Mouse (Mus musculus) intestine, embryonic 14.5 days (tissue): ENCODE data around the gene Mpp3. TPM values are rescaled to one million over a fixed set of nuclear protein-coding genes. Genes with fewer than 3 reads are reported as not detected.
A peak's percentile ranks its signal among the peaks of the same experiment; 100 is the strongest.

Experiments used
- ATAC-seq: fragments of 200-750 bp; cut with Nextera tagmentation; replicated peaks from 2 replicates; pipeline ENCODE4 v1.8.0; 2017; ENCODE audit warnings: low read depth, moderate number of reproducible peaks, moderate TSS enrichment, moderate library complexity; ENCODE audit not compliant: low FRiP score, low TSS enrichment
- DNase-seq: peaks from one replicate; pipeline ENCODE4 v3.0.0-alpha.2; 2018; ENCODE audit warnings: low spot score
- H3K27ac ChIP-seq: fragments of 300-500 bp; sonication (generic); 2 replicates; pipeline ENCODE4 v1.5.1; 2014; ENCODE audit warnings: low read depth, mild to moderate bottlenecking, control low read depth
- H3K27me3 ChIP-seq: fragments of 300-500 bp; sonication (generic); replicated peaks from 2 replicates; pipeline ENCODE4 v1.6.1; 2014; ENCODE audit warnings: low read length, control low read depth; ENCODE audit not compliant: control insufficient read depth, insufficient read depth
- H3K36me3 ChIP-seq: fragments of 300-500 bp; sonication (generic); 2 replicates; pipeline ENCODE4 v1.6.1; 2014; ENCODE audit warnings: low read length, control low read depth; ENCODE audit not compliant: control insufficient read depth, insufficient read depth
- H3K4me1 ChIP-seq: fragments of 300-500 bp; sonication (generic); replicated peaks from 2 replicates; pipeline ENCODE4 v1.6.1; 2014; ENCODE audit warnings: low read length, control low read depth, mixed read lengths; ENCODE audit not compliant: control insufficient read depth, insufficient read depth
- H3K4me2 ChIP-seq: fragments of 300-500 bp; sonication (generic); 2 replicates; pipeline ENCODE4 v1.6.1; 2014; ENCODE audit warnings: low read length
- H3K4me3 ChIP-seq: fragments of 300-500 bp; sonication (generic); 2 replicates; pipeline ENCODE4 v1.5.1; 2014; ENCODE audit warnings: low read depth, low read length, control low read depth, mixed read lengths
- H3K9ac ChIP-seq: fragments of 300-500 bp; sonication (generic); 2 replicates; pipeline ENCODE4 v1.6.1; 2014; ENCODE audit warnings: mild to moderate bottlenecking, low read length
- H3K9me3 ChIP-seq: fragments of 300-500 bp; sonication (generic); 2 replicates; pipeline ENCODE4 v1.6.1; 2016; ENCODE audit warnings: low read length, control low read depth; ENCODE audit not compliant: control insufficient read depth
- WGBS: fragments of 180-500 bp; shearing (Covaris S2); extraction: QIAGEN DNeasy Blood & Tissue Kit; methylation state at CpG from one replicate; pipeline ENCODE4 v1.1.7; 2014; 5-methylcytosine and 5-hydroxymethylcytosine counted together
- polyA plus RNA-seq: library from polyadenylated mRNA; unstranded; fragments of >200 nt; fragmentation: Nextera tagmentation; extraction: Ambion mirVana; gene quantifications from 2 replicates; pipeline ENCODE4 v1.2.1, GENCODE M21; 2014

Mpp3 gene
- polyA plus RNA-seq, 1 experiment from 2014 or later = 11.0 TPM

- Histone ChIP-seq H3K4me2 (peak overlapping the region; percentile 64), H3K36me3 (peaks cover 12% of the 10 kb centered on the region), H3K4me1 (no peaks in the 10 kb centered on the region; the same call in 1 of the 2 replicates), H3K27ac (no peak overlapping the region), H3K9ac (no peak overlapping the region), H3K27me3 (no peaks in the 10 kb centered on the region), H3K9me3 (no peaks in the 10 kb centered on the region), H3K4me3 (peak overlapping the region; percentile 23)
- WGBS = 3% methylated on average over 23 of the region's 23 CpGs
- DNase-seq = peak; percentile 93
- ATAC-seq = peak; percentile 68
Measured at GRCm38 (mm10) chr11:102061236-102061940, 33.1 kb upstream of the Mpp3 start.

- H3K27ac ChIP-seq = no peak overlapping the region
- DNase-seq (peak; percentile 84), ATAC-seq (no peak)
- H3K4me1 ChIP-seq = no peaks in the 10 kb centered on the region
- H3K27me3 ChIP-seq = no peaks in the 10 kb centered on the region
- no peak overlapping the region for H3K4me2 ChIP-seq
- 30% methylated on average over 9 of the region's 9 CpGs for WGBS
- H3K36me3 ChIP-seq = no peaks in the 10 kb centered on the region
- H3K4me3 ChIP-seq = no peak overlapping the region
- no peak overlapping the region for H3K9ac ChIP-seq
- no peaks in the 10 kb centered on the region for H3K9me3 ChIP-seq
Measured at GRCm38 (mm10) chr11:102053847-102054246, 25.6 kb upstream of the Mpp3 start.

GRCm38 (mm10) chr11:102053183-102053582 lies 24.9 kb upstream of the Mpp3 start:
- WGBS = 73% methylated on average over 7 of the region's 7 CpGs

GRCm38 (mm10) chr11:102052697-102053096 lies 24.4 kb upstream of the Mpp3 start:
- Histone ChIP-seq H3K27ac (no peak overlapping the region), H3K9me3 (no peaks in the 10 kb centered on the region), H3K27me3 (no peaks in the 10 kb centered on the region), H3K9ac (no peak overlapping the region), H3K4me1 (no peaks in the 10 kb centered on the region), H3K36me3 (no peaks in the 10 kb centered on the region), H3K4me3 (no peak overlapping the region), H3K4me2 (no peak overlapping the region)
- no peak for DNase-seq
- WGBS = 75% methylated on average over 12 of the region's 12 CpGs
- ATAC-seq = no peak

More at GRCm38 (mm10) chr11:102053183-102053582, 24.9 kb upstream of the Mpp3 start:
- H3K27me3 ChIP-seq = no peaks in the 10 kb centered on the region
- no peaks in the 10 kb centered on the region for H3K9me3 ChIP-seq
- no peak overlapping the region for H3K4me2 ChIP-seq
- DNase-seq (no peak), ATAC-seq (no peak)
- no peaks in the 10 kb centered on the region for H3K4me1 ChIP-seq
- H3K27ac ChIP-seq = no peak overlapping the region
- H3K4me3 ChIP-seq = no peak overlapping the region
- no peak overlapping the region for H3K9ac ChIP-seq
- H3K36me3 ChIP-seq = no peaks in the 10 kb centered on the region

GRCm38 (mm10) chr11:102051954-102052353 lies 23.7 kb upstream of the Mpp3 start:
- DNase-seq = no peak

GRCm38 (mm10) chr11:102051541-102051940 lies 23.3 kb upstream of the Mpp3 start:
- Histone ChIP-seq H3K4me2 (no peak overlapping the region), H3K9ac (no peak overlapping the region), H3K4me3 (no peak overlapping the region), H3K27ac (no peak overlapping the region), H3K9me3 (no peaks in the 10 kb centered on the region), H3K36me3 (no peaks in the 10 kb centered on the region), H3K27me3 (no peaks in the 10 kb centered on the region), H3K4me1 (no peaks in the 10 kb centered on the region)
- DNase-seq = no peak
- 63% methylated on average over 4 of the region's 4 CpGs for WGBS
- no peak for ATAC-seq

More at GRCm38 (mm10) chr11:102051954-102052353, 23.7 kb upstream of the Mpp3 start:
- no peaks in the 10 kb centered on the region for H3K27me3 ChIP-seq
- H3K4me1 ChIP-seq = no peaks in the 10 kb centered on the region
- no peaks in the 10 kb centered on the region for H3K9me3 ChIP-seq
- H3K4me3 ChIP-seq = no peak overlapping the region
- WGBS = 50% methylated on average over 4 of the region's 4 CpGs
- H3K9ac ChIP-seq = no peak overlapping the region
- no peak for ATAC-seq
- no peaks in the 10 kb centered on the region for H3K36me3 ChIP-seq
- H3K27ac ChIP-seq = no peak overlapping the region
- no peak overlapping the region for H3K4me2 ChIP-seq

GRCm38 (mm10) chr11:102049875-102050482 lies 21.7 kb upstream of the Mpp3 start:
- peaks cover 9% of the 10 kb centered on the region; the same call in 1 of the 2 replicates for H3K9me3 ChIP-seq
- H3K4me1 ChIP-seq = no peaks in the 10 kb centered on the region
- no peak overlapping the region for H3K4me3 ChIP-seq
- DNase-seq (no peak), ATAC-seq (no peak)
- H3K4me2 ChIP-seq = no peak overlapping the region
- H3K9ac ChIP-seq = no peak overlapping the region
- H3K27me3 ChIP-seq = no peaks in the 10 kb centered on the region
- H3K36me3 ChIP-seq = no peaks in the 10 kb centered on the region
- 55% methylated on average over 14 of the region's 14 CpGs for WGBS
- no peak overlapping the region for H3K27ac ChIP-seq

GRCm38 (mm10) chr11:102046607-102047006 lies 18.3 kb upstream of the Mpp3 start:
- H3K4me1 ChIP-seq = no peaks in the 10 kb centered on the region
- no peak for ATAC-seq
- H3K9me3 ChIP-seq = peaks cover 11% of the 10 kb centered on the region; the same call in 1 of the 2 replicates
- DNase-seq = no peak
- 82% methylated on average over 9 of the region's 9 CpGs for WGBS
- no peak overlapping the region for H3K9ac ChIP-seq
- no peaks in the 10 kb centered on the region for H3K27me3 ChIP-seq
- H3K4me2 ChIP-seq = no peak overlapping the region
- no peak overlapping the region for H3K27ac ChIP-seq
- no peak overlapping the region for H3K4me3 ChIP-seq
- no peaks in the 10 kb centered on the region for H3K36me3 ChIP-seq
